Mouse (Mus musculus) forebrain, embryonic 16.5 days (tissue): ENCODE data around the gene Vipr1. TPM values are rescaled to one million over a fixed set of nuclear protein-coding genes. Genes with fewer than 3 reads are reported as not detected.

Source experiments
- ATAC-seq: fragments of 200-750 bp; cut with Nextera tagmentation; 2 replicates; pipeline ENCODE4 v1.8.0; 2017; ENCODE audit warnings: mild to moderate bottlenecking, moderate library complexity
- H3K27ac ChIP-seq: fragments of 300-500 bp; sonication (generic); 2 replicates; pipeline ENCODE4 v1.5.1; 2014; ENCODE audit warnings: low read length, control low read depth
- H3K27me3 ChIP-seq: fragments of 300-500 bp; sonication (generic); replicated peaks from 2 replicates; pipeline ENCODE4 v1.6.1; 2014; ENCODE audit warnings: low read length; ENCODE audit not compliant: control insufficient read depth, insufficient read depth
- H3K36me3 ChIP-seq: fragments of 300-500 bp; sonication (generic); 2 replicates; pipeline ENCODE4 v1.6.1; 2014; ENCODE audit not compliant: control insufficient read depth, insufficient read depth
- H3K4me1 ChIP-seq: fragments of 300-500 bp; sonication (generic); replicated peaks from 2 replicates; pipeline ENCODE4 v1.6.1; 2014; ENCODE audit warnings: low read length; ENCODE audit not compliant: control insufficient read depth, insufficient read depth
- H3K4me2 ChIP-seq: fragments of 300-500 bp; sonication (generic); 2 replicates; pipeline ENCODE4 v1.6.1; 2014; ENCODE audit warnings: mild to moderate bottlenecking, low read length, control low read depth
- H3K4me3 ChIP-seq: fragments of 300-500 bp; sonication (generic); replicated peaks from 2 replicates; pipeline ENCODE4 v1.5.1; 2014; ENCODE audit warnings: mild to moderate bottlenecking, low read length, control low read depth
- H3K9ac ChIP-seq: fragments of 300-500 bp; sonication (generic); replicated peaks from 2 replicates; pipeline ENCODE4 v1.6.1; 2014; ENCODE audit warnings: low read depth, low read length, control low read depth
- H3K9me3 ChIP-seq: fragments of 300-500 bp; sonication (generic); 2 replicates; pipeline ENCODE4 v1.6.1; 2016; ENCODE audit warnings: low read length; ENCODE audit not compliant: control insufficient read depth
- WGBS: fragments of 180-500 bp; shearing (Covaris S2); extraction: QIAGEN DNeasy Blood & Tissue Kit; methylation state at CpG from one replicate; pipeline ENCODE4 v1.1.7; 2014; 5-methylcytosine and 5-hydroxymethylcytosine counted together
- polyA plus RNA-seq: library from polyadenylated mRNA; unstranded; fragments of >200 nt; fragmentation: Nextera tagmentation; extraction: Ambion mirVana; gene quantifications from 2 replicates; pipeline ENCODE4 v1.2.1, GENCODE M21; 2015

Gene Vipr1
- polyA plus RNA-seq, 1 experiment from 2014 or later, result 0.65 TPM

GRCm38 (mm10) chr9:121605414-121606278, 36.9 kb upstream of the Vipr1 start:
- 56% methylated on average over 12 of the region's 12 CpGs for WGBS
- no peak overlapping the region for H3K27ac ChIP-seq
- no peak overlapping the region for H3K9ac ChIP-seq
- H3K4me3 ChIP-seq, result no peak overlapping the region
- H3K4me1 ChIP-seq, result peaks cover 11% of the 10 kb centered on the region
- no peaks in the 10 kb centered on the region for H3K9me3 ChIP-seq
- ATAC-seq, result peak; percentile 86
- no peaks in the 10 kb centered on the region for H3K36me3 ChIP-seq
- H3K4me2 ChIP-seq, result no peak overlapping the region
- H3K27me3 ChIP-seq, result no peaks in the 10 kb centered on the region

GRCm38 (mm10) chr9:121606498-121607096, 35.9 kb upstream of the Vipr1 start:
- H3K4me2 ChIP-seq, result no peak overlapping the region
- no peaks in the 10 kb centered on the region for H3K36me3 ChIP-seq
- WGBS, result 50% methylated on average over 1 of the region's 1 CpGs
- no peaks in the 10 kb centered on the region for H3K9me3 ChIP-seq
- 0 out of 2 replicates have a peak, but pooled peaks have one; percentile 2 for ATAC-seq
- H3K9ac ChIP-seq, result no peak overlapping the region
- no peak overlapping the region for H3K27ac ChIP-seq
- H3K27me3 ChIP-seq, result no peaks in the 10 kb centered on the region
- H3K4me3 ChIP-seq, result no peak overlapping the region
- H3K4me1 ChIP-seq, result peaks cover 5% of the 10 kb centered on the region

GRCm38 (mm10) chr9:121609381-121609780, 33.1 kb upstream of the Vipr1 start:
- H3K36me3 ChIP-seq, result no peaks in the 10 kb centered on the region
- H3K9ac ChIP-seq, result no peak overlapping the region
- H3K27me3 ChIP-seq, result no peaks in the 10 kb centered on the region
- H3K27ac ChIP-seq, result no peak overlapping the region
- no peak overlapping the region for H3K4me3 ChIP-seq
- 65% methylated on average over 6 of the region's 6 CpGs for WGBS
- no peak for ATAC-seq
- no peak overlapping the region for H3K4me2 ChIP-seq
- peaks cover 5% of the 10 kb centered on the region for H3K4me1 ChIP-seq
- no peaks in the 10 kb centered on the region for H3K9me3 ChIP-seq

GRCm38 (mm10) chr9:121613192-121613591, 29.3 kb upstream of the Vipr1 start:
- no peaks in the 10 kb centered on the region for H3K36me3 ChIP-seq
- H3K9me3 ChIP-seq, result no peaks in the 10 kb centered on the region
- no peak overlapping the region for H3K27ac ChIP-seq
- H3K4me3 ChIP-seq, result no peak overlapping the region
- H3K27me3 ChIP-seq, result no peaks in the 10 kb centered on the region
- no peak overlapping the region for H3K4me2 ChIP-seq
- WGBS, result 80% methylated on average over 5 of the region's 5 CpGs
- no peak overlapping the region for H3K9ac ChIP-seq
- no peak for ATAC-seq
- H3K4me1 ChIP-seq, result no peaks in the 10 kb centered on the region

- H3K4me2 ChIP-seq, result no peak overlapping the region
- no peaks in the 10 kb centered on the region for H3K27me3 ChIP-seq
- no peak overlapping the region for H3K4me3 ChIP-seq
- no peak overlapping the region for H3K27ac ChIP-seq
- H3K36me3 ChIP-seq, result no peaks in the 10 kb centered on the region
- no peaks in the 10 kb centered on the region for H3K4me1 ChIP-seq
- H3K9ac ChIP-seq, result no peak overlapping the region
- ATAC-seq, result no peak
- no peaks in the 10 kb centered on the region for H3K9me3 ChIP-seq
These were observed 28.2 kb upstream of the Vipr1 start for GRCm38 (mm10) chr9:121614241-121614757.

- whole genome bisulfite sequencing, result 64% methylated on average over 3 of the region's 3 CpGs
These were observed 26.0 kb upstream of the Vipr1 start for GRCm38 (mm10) chr9:121616471-121616870.

GRCm38 (mm10) chr9:121619441-121619840, 23.1 kb upstream of the Vipr1 start:
- ATAC-seq, result no peak
- 48% methylated on average over 7 of the region's 7 CpGs for WGBS

More at GRCm38 (mm10) chr9:121616471-121616870, 26.0 kb upstream of the Vipr1 start:
- no peak for ATAC-seq
- no peak overlapping the region for H3K4me3 ChIP-seq
- H3K4me2 ChIP-seq, result no peak overlapping the region
- H3K4me1 ChIP-seq, result no peaks in the 10 kb centered on the region
- no peak overlapping the region for H3K27ac ChIP-seq
- no peaks in the 10 kb centered on the region for H3K27me3 ChIP-seq
- no peak overlapping the region for H3K9ac ChIP-seq
- no peaks in the 10 kb centered on the region for H3K9me3 ChIP-seq
- H3K36me3 ChIP-seq, result no peaks in the 10 kb centered on the region

GRCm38 (mm10) chr9:121623235-121623634, 19.3 kb upstream of the Vipr1 start:
- no peaks in the 10 kb centered on the region for H3K27me3 ChIP-seq

More at GRCm38 (mm10) chr9:121619441-121619840, 23.1 kb upstream of the Vipr1 start:
- no peak overlapping the region for H3K4me3 ChIP-seq
- H3K27ac ChIP-seq, result no peak overlapping the region
- no peaks in the 10 kb centered on the region for H3K4me1 ChIP-seq
- H3K27me3 ChIP-seq, result no peaks in the 10 kb centered on the region
- H3K9me3 ChIP-seq, result no peaks in the 10 kb centered on the region
- no peak overlapping the region for H3K9ac ChIP-seq
- H3K36me3 ChIP-seq, result no peaks in the 10 kb centered on the region
- no peak overlapping the region for H3K4me2 ChIP-seq

GRCm38 (mm10) chr9:121624920-121625319, 17.6 kb upstream of the Vipr1 start:
- WGBS, result 90% methylated on average over 2 of the region's 2 CpGs

More at GRCm38 (mm10) chr9:121623235-121623634, 19.3 kb upstream of the Vipr1 start:
- no peaks in the 10 kb centered on the region for H3K4me1 ChIP-seq
- WGBS, result 89% methylated on average over 4 of the region's 4 CpGs
- H3K9me3 ChIP-seq, result no peaks in the 10 kb centered on the region
- no peak overlapping the region for H3K9ac ChIP-seq
- no peak overlapping the region for H3K4me3 ChIP-seq
- H3K4me2 ChIP-seq, result no peak overlapping the region
- no peak overlapping the region for H3K27ac ChIP-seq
- no peaks in the 10 kb centered on the region for H3K36me3 ChIP-seq
- no peak for ATAC-seq

More at GRCm38 (mm10) chr9:121624920-121625319, 17.6 kb upstream of the Vipr1 start:
- no peaks in the 10 kb centered on the region for H3K4me1 ChIP-seq
- no peaks in the 10 kb centered on the region for H3K9me3 ChIP-seq
- ATAC-seq, result no peak
- no peak overlapping the region for H3K4me3 ChIP-seq
- no peak overlapping the region for H3K27ac ChIP-seq
- no peak overlapping the region for H3K9ac ChIP-seq
- H3K4me2 ChIP-seq, result no peak overlapping the region
- no peaks in the 10 kb centered on the region for H3K36me3 ChIP-seq
- no peaks in the 10 kb centered on the region for H3K27me3 ChIP-seq
